Mouse (Mus musculus) CD8-positive naive resting alpha-beta T cell, adult 57 days (primary cell): ENCODE results near the gene Angpt4. TPM values are rescaled to one million over a fixed set of nuclear protein-coding genes. Genes with fewer than 3 reads are reported as not detected.

ENCODE experiments used
- total RNA-seq: library from RNA; stranded (reverse); gene quantifications from one replicate; pipeline ENCODE4 v1.2.4, GENCODE M21; 2023

The Angpt4 gene
- not detected for total RNA-seq

DNA sequence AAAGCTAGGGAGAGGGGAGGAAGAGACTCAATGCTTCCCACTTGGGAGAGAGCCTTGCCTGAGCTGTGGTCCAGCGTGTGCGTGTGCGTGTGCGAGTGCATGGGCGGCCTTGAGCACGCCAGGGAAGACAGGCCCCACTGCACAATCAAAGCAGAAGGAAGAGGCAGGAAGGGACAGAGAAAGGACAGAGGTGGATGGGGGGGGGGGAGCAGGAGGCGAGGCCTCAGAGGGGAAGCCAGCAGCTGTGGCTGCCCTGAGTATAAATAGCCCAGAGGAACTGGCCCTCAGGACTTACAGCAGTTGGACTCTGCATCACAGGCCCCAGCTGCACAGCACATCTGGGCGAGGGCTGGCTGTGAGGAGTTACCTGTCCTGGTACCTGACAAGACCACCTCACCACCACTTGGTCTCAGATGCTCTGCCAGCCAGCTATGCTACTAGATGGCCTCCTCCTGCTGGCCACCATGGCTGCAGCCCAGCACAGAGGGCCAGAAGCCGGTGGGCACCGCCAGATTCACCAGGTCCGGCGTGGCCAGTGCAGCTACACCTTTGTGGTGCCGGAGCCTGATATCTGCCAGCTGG, at the start of gene Angpt4:
Gene Angpt4 (plus strand): TSS at position 292 of the 582 bp plus-strand sequence.

DNA sequence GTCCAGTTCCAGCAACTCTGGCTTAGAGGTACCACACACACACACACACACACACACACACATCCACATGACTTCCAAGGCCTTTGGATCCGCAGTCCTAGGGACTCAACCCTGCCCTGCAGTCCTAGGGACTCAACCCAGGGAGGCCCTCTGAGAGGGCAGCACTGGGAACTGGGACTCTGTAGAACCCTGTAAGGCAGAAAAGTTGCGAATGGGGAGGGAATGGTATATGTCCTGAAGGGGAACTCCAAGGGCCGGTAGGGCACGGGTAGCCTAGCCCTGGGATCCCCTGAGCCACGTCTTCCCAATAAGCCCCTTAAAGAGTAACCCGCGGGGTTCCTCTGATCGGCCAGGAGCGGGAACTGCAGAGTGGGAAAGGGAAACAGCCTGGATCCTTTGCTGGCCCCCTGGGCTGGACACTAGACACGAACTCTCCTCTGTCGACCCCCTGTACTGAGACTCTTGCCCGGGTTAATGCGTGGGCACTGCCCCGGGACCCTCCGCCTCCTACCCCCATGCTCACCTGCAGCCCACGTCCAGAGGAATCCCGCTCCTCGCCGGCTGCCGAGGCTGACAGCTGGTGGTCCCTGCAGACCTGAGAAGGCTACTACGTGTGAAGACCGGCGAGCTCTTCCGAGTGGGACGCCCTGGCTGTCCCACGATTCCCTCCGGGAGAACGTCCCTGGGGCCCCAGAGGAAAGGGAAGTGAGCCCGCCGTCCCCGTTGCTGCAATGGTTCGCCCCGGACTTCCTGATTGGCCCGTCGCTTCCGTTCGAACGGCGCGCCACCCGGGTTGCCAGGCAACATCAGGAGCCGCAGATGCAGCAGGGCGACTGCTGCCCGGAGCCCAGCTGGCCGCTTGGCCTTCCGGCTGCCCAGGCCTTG, 68.7 kb downstream of the Angpt4 start, which contains the start of gene Fam110a:
Gene Fam110a (minus strand): TSS at position 750 of the 885 bp plus-strand sequence.

Other genes with a start within 250 kb of the Angpt4 start
- not detected for gene Rad21l, start 242.7 kb upstream of the Angpt4 start, total RNA-seq
- not detected for gene Tmem74b, start 209.2 kb upstream of the Angpt4 start, total RNA-seq
- gene Psmf1, start 167.0 kb upstream of the Angpt4 start, total RNA-seq = 51.3 TPM
- not detected for gene Rspo4, start 68.3 kb upstream of the Angpt4 start, total RNA-seq
- 5.9 TPM for gene Fam110a, start 69.0 kb downstream of the Angpt4 start, total RNA-seq
- gene Slc52a3, start 85.3 kb downstream of the Angpt4 start, total RNA-seq = 2.8 TPM
- not detected for gene Scrt2, start 170.3 kb downstream of the Angpt4 start, total RNA-seq
- gene Srxn1, start 194.3 kb downstream of the Angpt4 start, total RNA-seq = 0.24 TPM
- not detected for gene Tcf15, start 232.4 kb downstream of the Angpt4 start, total RNA-seq